Mouse (Mus musculus): Measurements from ENCODE around the gene Apof. TPM values are rescaled to one million over a fixed set of nuclear protein-coding genes. Genes with fewer than 3 reads are reported as not detected.

Apof gene
- not detected for total RNA-seq (2021)

DNA sequence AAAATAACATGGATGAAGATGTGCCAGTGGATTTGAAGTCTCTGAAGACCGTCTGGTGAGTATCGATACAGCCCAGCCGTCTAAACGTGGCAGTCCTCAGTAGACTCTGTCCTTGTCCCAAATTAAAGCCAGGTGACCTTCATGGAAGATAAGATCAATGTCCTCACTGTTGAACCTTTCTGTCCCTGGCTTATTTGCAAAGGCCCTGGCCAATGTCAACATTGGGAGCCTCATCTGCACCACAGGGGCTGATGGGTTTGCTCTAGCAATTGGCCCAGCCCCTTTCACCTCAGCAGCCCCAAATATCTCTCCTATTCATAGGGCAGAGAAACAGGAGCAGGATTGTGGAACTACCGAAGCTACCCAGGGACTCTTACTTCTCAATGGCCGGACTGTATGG is at the start of gene Apof:
Gene Apof, plus strand, starts transcription at position 301 of the 400 bp plus-strand sequence.
- DNase-seq: no peak

DNA sequence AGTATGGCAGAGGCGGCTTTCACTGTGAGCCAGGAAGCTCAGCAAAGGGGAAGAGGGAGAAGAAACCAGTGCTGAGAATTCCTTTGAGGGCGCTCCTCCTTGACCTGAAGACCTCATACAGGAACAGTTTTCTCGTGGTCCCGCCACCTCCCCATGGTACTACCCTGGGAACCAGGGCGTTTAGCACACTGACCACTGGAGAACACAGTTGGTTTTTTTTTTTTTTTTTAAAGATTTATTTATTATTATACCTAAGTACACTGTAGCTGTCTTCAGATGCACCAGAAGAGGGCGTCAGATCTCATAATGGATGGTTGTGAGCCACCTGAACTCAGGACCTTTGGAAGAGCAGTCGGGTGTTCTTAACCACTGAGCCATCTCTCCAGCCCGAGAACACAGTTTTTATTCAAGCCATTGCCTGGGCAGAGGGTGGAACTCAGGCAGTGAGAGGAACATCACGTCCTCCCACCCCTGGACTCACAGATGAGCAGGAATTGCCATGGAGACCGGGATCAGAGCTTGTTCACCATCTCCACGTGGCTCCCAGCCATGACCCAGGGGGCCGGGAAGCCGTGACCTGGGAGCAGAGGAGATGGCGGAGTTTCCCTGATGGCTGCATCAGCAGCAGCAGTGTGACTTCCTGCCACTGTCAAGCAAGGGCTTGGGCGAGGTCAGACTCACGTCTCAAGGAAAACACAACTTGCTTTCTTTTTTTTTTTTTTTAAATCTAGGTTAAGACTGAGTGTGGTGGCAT is 46.8 kb upstream of the Apof start:
- no peak for DNase-seq

DNA sequence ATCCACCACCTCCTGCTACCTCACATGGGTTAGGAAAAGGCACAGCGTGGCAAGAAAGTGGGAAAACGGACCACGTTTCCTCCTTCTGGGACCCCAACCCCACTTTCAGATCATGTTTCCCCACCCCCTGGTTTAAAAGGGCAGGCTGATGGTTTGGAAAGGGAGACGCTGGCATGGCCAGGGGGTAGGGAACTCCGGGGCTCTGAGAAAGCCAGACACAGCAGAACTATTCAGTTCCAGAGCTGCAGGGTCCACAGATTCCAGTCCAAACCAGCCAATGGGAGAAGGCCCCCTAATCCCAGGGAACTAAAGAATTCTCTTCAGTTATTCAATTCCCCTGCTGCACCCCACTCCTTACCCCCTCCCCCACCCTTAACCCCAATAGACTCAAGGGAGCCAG is 43.4 kb upstream of the Apof start:
- DNase-seq: no peak

DNA sequence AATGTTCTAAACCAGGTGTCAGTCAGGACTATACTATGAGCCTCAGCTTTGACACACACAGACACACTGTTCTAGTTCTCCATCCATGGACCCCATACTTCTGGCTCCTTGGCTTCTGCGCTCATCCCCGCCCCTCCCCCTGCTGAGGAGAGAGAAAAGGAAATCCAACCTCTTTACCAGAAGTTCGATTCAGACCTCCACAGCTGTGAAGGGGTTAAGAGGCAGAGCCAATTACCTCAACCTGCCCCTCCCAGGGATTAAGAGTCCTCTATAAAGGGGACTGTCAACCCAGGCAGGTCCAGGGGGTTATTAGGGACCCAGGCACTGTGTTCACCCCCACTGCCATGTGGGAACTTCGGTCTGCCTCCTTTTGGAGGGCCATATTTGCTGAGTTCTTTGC is 42.9 kb upstream of the Apof start, which contains the start of gene Mip:
Gene Mip, plus strand, starts transcription at position 301 of the 400 bp plus-strand sequence.
- no peak for DNase-seq

DNA sequence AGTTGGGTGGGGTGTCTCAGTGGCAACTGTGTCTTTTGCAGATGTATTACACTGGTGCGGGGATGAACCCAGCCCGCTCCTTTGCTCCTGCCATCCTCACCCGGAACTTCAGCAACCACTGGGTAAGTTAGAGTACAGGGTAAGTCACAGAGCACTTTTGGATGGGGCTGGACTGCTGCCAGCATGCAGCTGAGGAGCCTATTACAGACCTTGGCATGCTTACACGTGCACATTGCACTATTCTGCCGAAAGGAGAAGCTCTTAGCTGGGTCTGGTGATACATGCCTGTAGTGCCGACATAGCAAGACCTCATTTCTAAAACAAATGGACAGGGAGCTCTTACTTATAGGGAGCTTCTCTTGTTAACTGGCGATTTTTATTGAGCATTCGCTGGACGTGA is 40.9 kb upstream of the Apof start:
- DNase-seq: no peak

DNA sequence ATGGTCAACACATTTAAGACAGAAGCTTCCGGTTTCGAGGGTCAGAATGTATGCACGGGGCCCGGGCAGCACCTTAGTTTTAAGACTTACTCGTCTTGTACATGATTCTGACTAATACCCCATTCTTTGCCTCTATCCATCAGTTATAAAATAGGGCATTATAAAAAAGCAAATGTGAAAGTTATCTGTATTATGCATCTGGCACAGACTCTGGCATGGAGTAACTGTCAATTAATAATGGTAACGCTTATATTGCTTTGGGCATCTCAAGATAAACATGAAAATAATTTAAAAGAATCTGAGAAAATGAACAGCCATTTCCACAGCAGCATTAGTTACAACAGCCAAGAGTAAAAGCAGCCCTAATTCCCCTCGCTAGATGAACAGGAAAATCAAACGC is 40.5 kb upstream of the Apof start:
- DNase-seq: no peak

DNA sequence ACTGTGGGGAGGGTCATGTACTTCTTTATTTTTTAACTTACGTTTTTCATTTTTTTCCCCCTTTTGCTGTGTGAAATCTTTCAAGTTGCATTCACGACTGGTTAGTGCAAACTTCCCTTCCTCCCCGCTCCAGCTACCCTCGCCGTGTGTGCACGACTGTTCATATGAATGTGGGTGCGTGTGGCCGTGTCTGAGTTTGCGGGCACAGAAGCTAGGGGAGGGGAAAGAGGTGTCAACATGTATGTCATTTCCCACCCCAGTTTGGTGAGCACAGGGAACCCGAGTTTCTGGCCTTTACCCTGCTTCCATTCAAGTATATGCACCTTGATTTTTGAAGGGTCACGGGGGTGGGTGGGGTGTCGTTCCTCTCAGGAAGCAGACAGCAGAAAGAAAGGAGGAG is 37.9 kb upstream of the Apof start:
- no peak for DNase-seq

DNA sequence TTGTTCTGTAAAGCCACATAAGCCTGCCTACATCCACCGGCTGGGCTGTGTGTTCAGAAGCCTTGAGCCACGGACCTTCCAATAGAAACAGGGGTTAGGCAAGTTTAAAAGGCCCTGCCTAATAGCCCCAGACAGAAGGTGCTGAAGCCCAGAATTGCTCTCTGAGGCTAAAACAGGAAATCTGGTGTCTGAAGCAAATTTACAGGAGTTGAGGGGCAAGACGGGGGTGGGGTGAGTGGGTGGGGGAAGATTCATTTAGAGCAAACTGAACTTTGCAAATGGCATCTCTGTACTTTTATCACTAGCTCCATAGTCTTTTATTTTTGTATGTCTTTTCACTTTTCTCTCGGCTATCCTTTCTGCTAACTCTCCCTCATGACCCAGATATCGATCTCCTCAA is 37.3 kb upstream of the Apof start:
- DNase-seq: no peak

DNA sequence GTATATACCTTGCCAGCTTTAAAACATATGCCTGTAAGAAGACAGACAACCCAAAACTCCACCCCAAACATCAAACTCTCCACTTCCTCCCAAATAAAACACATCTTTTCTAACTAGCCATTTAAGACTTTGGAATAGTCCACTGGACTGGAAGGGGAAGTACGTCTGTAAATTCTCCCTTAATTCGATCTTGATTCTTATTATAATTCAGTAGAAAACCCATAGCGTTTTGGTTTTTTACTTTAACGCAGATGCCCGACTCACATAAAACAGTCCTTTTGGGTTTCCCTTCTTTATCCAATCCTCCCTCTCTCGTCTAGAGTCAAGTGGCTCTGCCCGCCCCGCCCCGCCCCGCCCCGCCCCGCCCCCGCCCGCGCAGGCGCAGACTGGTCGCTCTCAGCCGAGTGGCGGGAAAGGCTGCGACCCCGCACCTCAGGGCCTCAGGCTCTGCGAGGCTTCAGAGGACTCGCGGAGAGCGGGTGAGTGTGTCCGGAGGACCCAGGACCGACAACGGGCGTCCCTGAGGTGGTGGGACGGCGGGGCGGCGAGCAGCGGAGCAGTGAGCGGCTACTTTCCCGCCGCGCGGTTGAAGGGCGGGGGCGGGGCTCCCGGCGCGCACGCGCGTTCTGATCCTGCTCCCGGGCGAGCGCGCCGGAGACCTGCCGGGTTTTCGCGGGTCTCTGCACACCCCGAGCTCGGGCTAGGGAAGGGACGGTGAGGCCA is 36.6 kb upstream of the Apof start, which contains the start of gene Timeless:
Gene Timeless, plus strand, starts transcription at position 369 of the 723 bp plus-strand sequence.
- DNase-seq: peak; percentile 88 to 90

DNA sequence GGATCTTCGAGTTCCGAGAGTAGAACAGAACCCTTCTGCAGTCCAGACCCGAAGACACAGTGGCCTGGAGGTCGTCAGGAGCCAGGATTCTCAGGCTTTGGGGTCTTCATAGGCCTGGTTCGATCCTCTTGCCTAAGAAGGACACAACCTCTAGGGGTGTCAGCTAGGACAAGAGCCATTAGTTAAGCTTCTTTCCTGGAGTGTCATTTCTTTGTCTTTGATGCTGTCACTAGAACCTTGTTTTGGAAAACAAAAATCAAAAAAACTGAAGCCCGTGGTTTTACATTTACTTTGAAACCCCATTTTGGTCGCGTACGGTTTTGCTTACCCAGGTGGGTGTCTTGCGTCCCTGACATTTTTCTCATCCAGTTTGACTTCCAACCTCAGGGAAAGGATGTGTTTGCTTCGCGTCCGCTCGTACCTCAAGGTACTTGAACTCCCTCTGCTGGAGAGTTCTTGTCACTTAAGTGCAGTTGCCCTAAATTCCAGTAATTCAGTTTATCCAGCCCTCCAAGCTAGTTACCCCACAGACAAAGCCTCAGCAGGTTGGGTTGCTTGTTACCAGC is 36.0 kb upstream of the Apof start:
- DNase-seq: peak; percentile 31 to 39

DNA sequence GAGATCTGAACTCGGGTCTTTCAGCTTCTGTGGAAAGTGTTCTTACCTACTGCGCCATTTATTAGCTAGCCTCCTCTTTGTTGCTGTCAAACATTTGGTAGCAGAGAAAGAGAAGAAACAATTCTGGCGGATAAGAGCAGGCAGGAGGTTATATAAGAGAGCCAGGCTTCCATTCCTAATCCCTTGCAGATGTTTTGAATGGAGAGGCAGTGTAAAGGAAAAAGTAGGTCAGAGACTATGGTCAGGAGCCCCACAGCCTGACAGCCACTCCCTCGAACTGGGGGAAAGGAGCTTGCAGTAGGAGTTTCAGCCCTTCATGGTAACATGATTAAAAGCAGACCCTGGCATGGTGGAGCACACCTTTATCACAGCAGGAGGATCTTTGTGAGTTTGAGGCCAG is 32.1 kb upstream of the Apof start:
- no peak for DNase-seq

DNA sequence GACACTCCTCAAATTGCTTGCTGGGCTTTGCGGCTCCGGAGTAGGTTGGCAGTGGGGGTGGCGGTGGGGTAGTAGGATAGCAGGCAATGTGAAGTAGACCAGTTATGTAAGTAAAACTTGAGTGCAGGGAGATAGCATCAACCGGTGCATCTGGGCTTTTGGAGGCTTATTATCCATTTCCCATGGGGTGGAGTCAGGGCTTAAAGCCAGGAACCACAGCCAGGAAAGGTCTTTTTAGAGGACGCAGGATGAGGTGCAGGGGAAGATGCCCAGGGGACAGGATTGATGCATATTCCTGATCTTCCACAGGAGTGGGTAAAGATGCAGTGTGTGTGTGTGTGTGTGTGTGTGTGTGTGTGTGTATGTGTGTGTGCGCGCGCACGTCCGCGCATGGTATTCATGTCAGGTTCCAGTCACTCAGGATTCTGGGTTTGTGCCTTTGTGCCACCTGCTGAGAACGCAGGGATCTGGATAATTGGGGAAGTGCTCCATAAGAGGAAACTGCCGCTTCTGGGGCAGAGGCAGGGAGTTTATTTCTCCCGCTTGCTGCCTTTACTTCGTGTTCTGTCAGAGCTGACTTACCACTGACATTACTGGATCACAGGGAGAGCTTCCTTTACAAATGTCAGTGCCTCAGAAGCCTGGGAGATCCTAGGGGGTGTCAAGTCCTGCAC is 30.5 kb upstream of the Apof start:
- no peak for DNase-seq

DNA sequence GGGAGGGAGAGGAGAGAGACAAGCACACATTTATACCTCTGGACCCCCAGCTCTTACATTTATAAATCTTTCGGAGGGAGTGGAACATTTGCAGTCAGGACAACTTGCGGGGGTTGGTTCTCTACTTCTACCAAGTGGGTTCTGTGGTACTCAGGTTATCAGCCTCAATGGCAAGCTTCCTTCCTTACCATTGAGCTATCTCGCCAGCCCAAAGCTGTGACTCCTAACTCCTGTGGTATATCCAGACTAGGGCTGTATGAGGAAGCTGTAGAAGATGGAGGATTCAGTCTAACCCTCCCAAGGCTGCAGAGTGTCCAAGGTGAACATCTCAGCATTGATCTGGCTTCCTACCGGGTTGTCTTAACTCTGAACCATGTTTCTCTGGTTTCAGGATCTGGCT is 29.3 kb upstream of the Apof start:
- no peak for DNase-seq

DNA sequence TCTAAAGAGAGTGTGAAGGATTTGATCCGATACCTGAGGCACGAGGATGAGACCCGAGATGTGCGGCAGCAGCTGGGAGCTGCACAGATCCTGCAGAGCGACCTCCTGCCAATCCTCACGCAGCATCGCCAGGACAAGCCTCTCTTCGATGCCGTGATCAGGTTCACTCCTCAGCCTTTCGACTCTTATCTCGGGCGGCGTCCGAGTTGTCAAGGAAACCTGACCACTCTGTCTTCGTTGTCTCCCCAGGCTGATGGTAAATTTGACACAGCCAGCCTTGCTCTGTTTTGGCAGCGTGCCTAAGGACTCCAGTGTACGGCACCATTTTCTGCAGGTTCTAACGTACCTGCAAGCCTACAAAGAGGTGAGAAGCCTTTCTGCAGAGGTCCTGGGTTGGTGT is 28.3 kb upstream of the Apof start:
- no peak for DNase-seq

DNA sequence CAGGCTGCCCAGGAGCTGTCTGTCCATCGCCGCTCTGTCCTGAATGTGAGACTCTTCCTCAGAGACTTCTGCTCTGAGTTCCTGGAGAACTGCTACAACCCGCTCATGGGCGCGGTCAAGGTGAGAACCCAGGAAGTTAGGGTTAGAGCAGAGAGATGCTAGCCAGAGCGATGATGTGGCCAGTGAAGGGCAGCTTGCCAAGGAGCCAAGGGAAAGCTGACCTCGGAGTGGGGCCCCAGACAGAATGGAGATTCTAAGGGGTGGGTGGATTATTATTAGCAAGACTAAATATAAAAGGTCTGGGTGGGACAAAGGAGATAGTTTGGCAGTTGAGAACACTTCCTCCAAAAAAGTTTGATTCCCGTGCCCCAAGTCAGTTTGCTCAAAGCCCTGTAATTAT is 25.2 kb upstream of the Apof start:
- DNase-seq: no peak

DNA sequence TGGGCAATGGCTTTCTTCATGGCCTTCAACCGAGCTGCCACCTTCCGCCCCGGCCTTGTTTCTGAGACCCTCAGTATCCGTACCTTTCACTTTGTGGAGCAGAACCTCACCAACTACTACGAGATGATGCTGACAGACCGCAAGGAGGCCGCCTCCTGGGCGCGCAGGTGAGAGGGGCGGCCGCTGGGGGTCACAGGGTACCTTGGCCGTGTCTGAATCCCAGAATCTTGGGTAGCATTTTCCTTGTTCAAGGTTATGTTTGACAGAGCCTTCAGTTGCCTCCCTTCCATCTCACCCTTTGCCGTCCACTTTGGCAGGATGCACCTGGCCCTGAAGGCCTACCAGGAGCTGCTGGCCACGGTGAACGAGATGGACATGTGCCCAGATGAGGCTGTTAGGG is 24.4 kb upstream of the Apof start:
- DNase-seq: no peak

DNA sequence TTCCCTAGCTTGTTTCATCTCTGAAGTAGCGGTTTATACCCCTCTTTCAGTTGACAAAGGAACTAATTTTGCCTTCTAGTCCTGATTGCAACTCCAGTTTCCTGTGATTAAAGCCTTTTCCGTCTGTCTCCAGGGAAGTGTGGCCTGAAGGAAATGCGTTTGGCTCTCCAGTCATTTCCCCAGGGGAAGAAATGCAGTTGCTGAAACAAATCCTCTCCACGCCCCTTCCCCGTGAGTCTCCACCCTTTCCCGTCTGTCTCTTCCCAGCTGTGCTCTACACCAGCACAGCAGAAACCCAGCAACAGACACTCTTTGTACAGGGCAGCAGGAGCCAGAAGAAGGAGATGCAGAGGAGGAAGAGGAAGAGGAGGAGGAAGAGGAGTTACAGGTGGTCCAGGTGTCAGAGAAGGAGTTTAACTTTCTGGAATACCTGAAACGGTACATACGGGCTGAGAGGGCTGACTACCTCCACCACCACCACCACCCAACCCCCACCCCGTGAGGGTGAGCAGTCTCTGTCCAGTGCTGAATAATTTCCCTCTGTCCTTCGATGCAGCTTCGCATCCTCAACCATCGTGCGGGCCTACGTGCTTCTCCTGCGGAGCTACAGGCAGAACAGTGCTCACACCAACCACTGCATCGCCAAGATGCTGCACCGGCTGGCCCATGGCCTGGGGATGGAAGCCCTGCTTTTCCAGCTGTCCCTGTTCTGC is 21.3 kb upstream of the Apof start:
- no peak for DNase-seq

DNA sequence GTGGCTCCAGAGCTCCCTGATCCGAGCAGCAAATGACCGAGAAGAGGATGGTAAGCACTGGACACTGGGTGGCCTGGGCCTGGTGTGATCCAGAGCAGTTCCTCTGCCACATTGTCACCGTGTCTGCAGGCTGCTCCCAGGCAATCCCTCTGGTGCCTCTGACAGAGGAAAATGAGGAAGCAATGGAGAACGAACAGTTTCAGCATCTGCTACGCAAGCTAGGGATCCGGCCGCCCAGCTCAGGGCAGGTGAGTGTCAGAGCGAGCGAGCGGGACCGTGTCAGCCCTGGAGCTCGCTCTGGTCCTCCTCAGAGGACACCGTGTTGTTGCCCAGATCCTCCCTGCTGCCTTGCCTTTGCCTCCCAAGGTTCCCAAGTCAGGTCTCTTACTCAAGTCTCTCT is 17.9 kb upstream of the Apof start:
- DNase-seq: no peak

DNA sequence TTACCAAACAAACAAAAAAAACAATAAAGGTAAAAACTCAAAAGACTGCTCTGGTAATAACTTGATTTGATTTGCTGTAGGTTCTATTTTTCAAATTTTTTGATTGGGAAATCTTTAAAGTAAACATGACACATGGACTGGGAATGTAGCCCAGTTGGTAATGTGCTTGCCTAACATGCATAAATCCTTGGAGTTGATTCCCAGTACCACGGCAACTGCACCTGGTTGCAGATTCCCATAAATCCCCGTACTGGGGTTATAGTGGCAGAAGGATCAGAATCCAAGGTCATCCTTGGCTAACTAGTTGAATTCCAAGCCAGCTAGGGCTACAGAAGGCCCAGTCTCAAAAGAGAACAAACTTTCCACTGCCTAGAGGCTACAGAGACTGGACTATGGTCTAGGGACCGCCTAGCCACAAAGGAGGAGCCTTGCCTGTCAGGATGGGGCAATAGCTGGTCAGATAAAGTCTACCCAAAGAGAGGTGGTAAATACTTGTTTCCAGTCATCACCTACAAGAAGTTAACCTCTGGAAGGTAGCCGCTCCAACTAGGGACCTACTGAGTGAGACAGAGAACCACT is 14.7 kb upstream of the Apof start, which contains the start of gene Apon:
Gene Apon, plus strand, starts transcription at position 420 of the 579 bp plus-strand sequence.
- no peak for DNase-seq

DNA sequence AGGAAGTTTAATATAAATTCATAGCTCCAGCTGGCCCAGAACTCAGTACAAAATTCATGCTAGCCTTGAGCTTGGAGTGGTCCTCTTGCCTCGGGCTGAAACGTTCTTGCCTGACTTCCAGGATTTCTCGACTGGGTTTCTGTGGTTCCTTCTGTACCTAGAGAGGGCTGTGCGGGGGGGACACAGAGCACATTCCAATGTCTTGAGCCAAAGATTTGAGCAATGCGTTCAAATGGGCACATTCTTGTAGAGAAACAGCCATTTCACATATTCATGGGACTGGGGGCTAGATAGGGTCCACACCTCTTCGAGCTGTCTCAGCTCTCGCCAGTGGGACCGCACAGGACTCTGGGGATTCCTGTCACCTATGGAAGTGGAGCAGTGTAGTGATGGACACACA is 12.5 kb upstream of the Apof start:
- DNase-seq: no peak

DNA sequence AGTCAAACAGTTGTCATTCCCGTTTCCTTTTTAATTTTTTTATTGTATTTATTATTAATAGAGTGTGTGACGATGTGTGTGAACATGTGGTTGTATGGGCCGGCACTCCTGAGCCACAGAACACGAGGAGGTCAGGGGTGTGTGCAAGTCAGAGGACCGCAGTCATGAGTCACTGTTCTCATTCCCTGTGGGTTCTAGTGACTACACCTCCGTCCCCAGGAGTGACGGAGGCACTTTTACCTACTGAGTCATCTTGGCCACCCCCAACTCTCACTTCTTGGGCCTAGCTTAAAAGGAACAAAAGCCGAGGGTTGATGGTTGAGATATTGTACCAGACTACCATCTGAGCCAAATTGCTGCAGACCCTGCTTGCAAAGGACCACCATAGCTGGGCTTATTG is 12.1 kb upstream of the Apof start:
- DNase-seq: no peak

DNA sequence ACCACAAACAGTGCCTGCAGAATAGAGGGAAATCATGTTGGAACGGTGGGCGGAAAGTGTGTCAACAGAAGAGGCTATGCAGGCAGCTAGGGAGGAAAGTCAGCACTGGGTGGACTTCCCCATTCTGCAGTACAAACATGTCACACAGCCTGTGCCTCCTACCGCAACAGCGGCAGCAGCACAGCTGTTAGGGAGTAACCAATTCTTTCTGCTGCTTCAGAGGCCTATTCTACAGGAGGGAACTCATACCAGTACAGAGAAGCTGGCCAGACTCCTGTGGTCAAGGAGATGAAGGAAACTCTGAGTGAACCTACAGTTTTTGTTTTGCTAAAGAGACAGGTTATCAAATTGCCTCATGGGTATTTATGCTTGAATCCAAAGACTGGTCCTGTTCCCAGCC is 9.5 kb upstream of the Apof start:
- no peak for DNase-seq

All from layer of hippocampus, postnatal 36 days (tissue).